Mouse (Mus musculus): ENCODE measurements around the gene Sirt3.
"Not testable (repeated sequence)": the region's sequence is repeated elsewhere in the genome, so short reads cannot be mapped to it uniquely, and the experiment has no call there.

Gene Sirt3

DNA sequence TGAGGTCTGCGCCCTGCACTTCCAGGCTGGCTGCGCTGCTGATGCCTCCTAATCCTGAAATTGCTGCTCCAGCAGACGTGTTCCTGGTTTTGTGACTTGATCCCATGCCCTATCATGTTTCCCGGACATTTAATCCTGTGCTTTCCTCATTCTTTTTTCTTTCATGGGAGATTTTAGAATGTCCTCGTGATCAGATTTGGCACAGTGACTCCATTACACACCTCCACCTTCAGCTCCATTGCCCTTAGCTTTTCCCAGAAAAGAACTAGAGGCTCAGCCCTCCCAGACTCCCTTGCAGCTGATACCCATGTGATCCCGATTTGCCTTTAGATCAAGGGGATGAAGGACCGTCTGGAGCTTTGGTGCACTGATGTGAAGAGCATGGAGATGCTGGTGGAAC is 15.8 kb upstream of the Sirt3 start:
- no peak for DNase-seq (ENCODE audit: extremely low read depth, low read depth)

DNA sequence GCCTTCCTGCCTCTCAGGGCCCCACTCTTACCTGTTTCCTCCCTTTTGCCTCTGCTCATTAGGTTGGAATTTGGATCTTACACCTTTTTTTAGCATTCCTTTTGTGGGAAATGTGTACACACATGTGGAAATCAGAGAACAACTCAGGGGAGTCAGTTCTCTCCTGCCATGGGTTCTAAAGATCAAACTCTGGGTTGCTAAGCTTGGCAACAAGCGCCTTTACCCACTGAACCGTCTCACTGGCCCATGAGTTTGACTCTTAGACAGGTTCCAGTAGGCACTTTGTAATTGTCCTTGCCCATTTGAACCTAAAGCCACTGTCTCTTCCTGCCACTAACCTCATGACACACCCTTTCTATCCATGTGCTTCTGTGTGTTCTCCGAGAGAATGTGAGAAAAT is 12.5 kb upstream of the Sirt3 start:
- no peak for DNase-seq (ENCODE audit: extremely low read depth, low read depth)

DNA sequence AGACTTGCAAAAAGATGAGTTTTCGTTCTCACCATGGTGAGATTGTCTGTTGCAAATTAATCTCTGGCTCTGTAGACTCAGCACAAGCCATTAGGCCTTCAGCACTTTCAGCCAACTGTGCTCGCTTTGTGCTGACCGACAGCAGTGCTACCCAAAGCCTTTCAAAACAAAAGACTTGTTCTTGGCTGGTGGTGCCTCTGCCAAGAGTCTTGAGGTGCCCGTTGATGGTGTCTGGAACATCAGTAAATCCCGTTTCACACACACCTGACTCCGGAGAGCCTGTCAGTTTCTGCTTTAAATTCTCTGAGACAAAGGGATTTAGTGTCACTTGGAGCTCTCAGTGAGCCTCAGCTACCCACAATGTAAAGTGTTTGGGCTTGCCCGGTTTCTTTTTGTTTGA is 11.9 kb upstream of the Sirt3 start:
- no peak for DNase-seq (ENCODE audit: extremely low read depth, low read depth)

DNA sequence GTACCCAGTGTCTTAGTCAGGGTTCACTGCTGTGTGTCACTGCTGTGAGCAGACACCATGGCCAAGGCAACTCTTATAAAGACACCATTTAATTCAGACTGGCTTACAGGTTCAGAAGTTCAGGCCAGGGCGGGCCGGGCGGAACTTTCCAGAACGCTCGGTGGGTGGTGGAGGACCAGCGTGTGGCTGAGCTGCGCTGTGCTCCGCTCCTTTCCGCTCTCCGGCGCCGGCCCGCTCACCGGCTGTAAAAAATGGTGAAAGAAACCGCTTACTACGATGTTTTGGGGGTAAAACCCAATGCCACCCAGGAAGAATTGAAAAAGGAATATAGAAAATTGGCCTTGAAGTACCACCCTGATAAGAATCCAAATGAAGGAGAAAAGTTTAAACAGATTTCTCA is 8.5 kb upstream of the Sirt3 start:
- not testable (repeated sequence) for DNase-seq (ENCODE audit: extremely low read depth, low read depth)

DNA sequence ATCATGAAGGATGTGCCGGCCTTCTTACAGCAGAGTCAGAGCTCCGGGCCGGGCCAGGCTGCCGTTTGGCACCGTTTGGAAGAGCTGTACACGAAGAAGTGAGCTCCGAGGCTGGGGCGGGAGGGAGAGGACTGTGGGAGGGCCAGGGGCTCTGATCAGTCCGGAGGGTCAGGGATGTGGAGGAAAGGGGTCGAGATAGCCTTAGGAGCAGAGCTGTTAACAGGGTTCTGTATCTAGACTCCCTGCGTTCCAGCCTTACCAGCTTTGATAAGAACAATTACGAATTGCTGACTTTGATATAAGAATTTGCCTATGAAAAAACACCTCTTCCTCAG is 327 bp upstream of the Sirt3 start:
- DNase-seq (ENCODE audit: extremely low read depth, low read depth) = no peak

DNA sequence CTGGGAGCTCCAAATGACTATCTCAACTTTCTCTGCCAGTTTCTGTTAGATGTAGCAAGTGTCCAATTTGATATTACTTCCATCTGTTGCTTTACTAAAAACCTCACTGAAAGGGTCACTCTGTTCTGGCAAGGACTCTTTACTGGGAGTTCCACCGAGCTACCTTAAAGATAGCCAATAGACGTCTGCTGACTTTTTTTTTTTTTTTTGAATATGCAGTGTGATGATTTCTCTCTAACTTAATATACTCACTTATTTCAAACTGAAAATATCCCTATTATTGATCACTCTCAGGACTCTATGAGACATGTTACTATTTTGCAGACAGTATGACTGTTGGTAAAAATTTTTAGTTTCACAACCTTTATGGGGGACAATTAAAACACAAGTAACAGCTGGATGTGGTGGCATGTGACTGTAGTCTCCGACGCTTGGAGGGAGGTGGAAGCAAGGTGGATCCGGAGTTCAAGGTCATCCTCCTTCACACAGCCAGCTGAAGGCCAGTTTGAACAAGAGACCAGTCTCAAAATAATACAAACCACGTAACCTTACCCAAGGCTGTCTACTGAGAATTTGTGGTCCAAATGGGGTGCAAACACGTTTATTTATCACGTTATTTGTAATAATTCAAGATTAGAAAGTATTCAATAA is 1.1 kb downstream of the Sirt3 start:
- no peak for DNase-seq (ENCODE audit: extremely low read depth, low read depth)

DNA sequence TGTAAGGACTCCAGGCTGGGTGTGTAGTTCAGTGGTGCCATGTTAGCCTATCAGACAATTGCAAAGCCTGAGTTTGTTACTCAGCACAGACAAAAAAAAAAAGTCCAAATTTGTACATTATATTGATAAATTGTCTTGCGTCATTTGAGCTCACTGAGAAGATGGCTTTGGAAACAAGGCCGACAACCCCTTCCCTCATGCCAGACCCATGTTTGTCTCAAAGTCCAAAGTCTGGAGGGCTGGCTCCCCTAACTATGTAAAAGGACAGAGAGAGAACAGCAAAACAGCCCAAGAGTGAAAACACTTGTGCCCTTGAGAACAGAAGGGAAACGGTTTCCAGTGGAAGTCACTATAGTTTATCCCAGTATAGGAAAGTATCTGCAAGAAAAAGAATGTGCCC is 1.7 kb downstream of the Sirt3 start:
- DNase-seq (ENCODE audit: extremely low read depth, low read depth) = no peak

DNA sequence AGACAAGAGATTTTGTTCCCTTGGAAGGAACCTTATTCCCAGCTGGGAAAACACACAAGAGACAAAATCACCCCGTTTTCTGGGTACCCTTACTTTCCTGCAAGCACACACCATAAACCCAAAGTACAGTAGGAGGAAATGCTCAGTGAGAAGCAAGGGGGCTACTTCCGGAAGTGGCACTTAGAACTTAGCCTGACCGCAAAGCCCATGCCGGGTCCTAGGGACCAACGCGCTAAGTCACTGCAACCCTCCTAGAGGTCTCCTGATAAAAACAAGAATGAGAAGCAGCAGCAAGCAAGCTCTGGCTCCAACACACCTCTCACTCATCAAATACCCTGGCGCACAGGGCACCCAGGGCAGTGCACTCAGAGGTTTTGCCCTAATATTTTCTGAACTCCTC is 2.8 kb downstream of the Sirt3 start:
- no peak for DNase-seq (ENCODE audit: extremely low read depth, low read depth)

DNA sequence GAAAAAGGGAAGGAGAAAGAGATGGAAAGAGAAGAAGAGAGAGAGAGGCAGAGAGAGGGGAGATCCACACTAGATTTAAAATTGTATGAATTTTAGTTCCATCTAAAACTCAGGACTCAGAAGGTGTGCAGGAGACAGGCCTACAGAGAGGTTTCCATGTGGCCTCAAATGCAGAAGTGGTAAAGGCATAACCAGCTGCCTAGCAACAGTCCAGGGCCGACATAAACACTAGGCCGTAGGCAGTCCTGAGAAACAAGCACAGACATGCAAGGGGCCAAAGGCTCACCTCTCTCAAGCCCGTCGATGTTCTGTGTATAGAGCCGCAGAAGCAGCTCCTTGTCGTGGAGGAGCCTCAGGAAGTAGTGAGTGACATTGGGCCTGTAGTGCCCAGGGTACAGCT is 4.7 kb downstream of the Sirt3 start:
- no peak for DNase-seq (ENCODE audit: extremely low read depth, low read depth)

DNA sequence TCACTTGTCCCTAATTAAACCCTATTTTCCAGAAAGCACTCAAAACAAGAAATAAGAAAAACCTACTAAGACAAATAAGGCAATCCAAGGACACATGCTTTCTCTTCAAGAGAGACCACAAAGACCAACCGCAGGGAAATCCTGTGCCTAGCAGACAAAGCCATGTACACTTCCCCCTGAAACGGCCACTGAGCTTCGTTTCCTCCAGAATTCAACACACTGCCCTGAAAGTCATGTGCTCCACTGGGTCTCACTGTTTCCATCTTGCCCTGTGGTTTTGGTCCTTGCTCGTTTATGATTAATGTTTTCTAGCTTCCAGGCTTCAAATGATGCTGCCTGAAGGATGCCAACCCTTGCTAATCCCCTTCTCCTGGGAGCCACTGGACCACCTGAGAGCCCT is 7.9 kb downstream of the Sirt3 start:
- no peak for DNase-seq (ENCODE audit: extremely low read depth, low read depth)

DNA sequence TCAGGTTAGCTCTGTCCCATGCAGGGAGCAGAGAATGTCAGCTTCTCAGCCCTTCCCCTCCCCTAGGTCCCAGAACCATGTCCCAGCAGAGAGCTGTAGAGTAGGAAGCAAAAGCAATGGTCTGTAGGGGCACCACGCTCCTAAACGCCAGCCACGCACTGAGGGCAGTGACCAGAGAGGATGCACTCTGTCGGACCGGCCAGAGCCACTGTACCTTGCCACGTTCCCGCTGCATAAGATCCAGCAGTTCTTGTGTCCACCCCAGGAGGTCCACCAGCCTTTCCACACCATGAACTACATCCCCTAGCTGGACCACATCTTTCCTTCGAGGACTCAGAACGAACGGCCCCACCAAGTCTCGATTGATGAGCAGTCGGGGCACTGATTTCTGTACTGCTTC is 17.3 kb downstream of the Sirt3 start:
- DNase-seq (ENCODE audit: extremely low read depth, low read depth) = no peak

DNA sequence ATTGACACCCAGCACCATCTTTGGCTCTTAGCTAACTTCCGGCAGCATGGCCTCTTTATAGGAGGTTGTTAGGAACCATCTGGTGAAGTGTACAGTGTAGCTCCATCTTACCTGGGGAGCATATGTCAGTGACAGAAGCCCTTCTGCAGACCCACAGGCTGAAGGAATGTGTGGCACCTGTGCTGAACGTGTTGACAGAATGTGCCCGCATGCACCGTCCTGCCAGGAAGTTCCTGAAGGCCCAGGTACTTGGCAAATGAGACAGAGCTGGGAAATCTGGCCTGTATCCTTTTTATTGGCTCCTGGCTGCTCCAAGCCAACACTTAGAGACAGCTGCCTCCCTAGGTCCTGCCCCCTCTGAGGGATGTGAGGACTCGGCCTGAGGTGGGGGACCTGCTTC is 21.4 kb downstream of the Sirt3 start:
- DNase-seq (ENCODE audit: extremely low read depth, low read depth) = no peak

DNA sequence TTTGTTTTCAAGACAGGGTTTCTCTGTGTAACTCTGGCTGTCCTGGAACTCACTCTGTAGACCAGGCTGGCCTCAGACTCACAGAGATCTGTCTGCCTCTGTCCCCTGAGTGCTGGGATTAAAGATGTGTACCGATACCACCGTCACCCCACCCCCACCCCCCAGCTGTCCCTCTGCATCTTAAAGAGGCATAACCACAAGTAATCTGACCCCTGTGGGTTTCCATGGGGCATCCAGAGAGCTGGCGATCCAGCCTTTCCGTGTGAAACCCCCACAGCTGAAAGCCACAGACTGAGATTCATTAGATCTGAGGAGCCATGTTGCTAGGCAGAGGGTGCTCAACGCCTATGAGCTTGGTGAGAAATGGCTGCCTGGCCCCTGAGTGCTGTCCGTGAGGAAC is 22.1 kb downstream of the Sirt3 start:
- DNase-seq (ENCODE audit: extremely low read depth, low read depth) = no peak

DNA sequence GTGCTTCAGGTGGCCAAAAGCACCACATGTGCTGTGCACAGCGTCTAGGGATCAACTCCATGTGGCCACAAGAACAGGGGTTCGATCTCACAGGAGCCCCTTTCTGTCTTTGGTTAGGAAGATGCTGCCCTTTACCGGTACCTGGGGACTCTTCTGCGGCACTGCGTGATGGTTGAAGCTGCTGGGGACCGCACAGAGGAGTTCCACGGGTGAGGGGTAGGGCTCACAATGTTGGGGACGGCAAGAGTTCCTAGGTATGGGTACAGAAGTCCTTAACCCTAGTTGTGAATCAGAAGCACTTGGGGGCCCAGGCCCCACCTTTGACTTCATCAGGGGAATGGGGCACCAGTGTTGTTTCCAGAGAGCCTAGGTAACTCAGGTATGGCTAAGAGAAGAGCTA is 23.4 kb downstream of the Sirt3 start:
- no peak for DNase-seq (ENCODE audit: extremely low read depth, low read depth)

DNA sequence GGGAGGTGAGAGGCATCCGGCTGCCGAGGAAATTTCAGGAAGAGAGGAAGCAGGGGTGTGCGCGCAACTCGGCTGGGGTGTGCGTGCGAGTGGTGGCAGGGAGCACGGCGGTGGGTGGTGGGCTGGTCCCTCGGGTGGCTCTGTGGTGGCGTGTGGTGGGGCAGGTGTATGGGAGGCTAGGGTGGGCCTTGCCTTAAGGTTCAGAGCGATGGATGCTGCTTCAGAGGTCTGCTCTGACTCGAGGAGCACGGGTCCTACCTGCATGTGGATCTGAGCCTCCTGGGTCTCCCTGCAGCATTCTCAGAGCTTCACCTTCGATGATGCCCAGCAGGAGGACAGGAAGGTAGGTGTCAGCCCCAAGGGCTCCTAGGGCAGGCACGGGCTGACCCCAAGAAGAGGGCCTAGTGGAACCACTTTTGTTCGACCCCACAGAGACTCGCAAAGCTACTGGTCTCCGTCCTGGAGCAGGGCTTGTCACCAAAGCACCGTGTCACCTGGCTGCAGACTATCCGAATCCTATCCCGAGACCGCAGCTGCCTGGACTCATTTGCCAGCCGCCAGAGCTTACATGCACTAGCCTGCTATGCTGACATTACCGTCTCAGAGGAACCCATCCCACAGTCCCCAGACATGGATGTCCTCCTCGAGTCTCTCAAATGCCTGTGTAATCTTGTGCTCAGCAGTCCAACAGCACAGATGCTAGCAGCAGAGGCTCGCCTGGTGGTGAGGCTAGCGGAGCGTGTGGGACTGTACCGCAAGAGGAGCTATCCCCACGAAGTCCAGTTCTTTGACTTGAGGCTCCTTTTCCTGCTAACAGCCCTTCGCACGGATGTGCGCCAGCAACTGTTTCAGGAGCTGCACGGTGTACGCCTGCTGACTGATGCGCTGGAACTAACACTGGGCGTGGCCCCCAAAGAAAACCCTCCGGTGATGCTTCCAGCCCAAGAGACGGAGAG is 24.3 kb downstream of the Sirt3 start, which contains the start of gene Bet1l:
Bet1l (minus strand) TSS at position 28 of the 956 bp plus-strand sequence.
- no peak for DNase-seq (ENCODE audit: extremely low read depth, low read depth)

DNA sequence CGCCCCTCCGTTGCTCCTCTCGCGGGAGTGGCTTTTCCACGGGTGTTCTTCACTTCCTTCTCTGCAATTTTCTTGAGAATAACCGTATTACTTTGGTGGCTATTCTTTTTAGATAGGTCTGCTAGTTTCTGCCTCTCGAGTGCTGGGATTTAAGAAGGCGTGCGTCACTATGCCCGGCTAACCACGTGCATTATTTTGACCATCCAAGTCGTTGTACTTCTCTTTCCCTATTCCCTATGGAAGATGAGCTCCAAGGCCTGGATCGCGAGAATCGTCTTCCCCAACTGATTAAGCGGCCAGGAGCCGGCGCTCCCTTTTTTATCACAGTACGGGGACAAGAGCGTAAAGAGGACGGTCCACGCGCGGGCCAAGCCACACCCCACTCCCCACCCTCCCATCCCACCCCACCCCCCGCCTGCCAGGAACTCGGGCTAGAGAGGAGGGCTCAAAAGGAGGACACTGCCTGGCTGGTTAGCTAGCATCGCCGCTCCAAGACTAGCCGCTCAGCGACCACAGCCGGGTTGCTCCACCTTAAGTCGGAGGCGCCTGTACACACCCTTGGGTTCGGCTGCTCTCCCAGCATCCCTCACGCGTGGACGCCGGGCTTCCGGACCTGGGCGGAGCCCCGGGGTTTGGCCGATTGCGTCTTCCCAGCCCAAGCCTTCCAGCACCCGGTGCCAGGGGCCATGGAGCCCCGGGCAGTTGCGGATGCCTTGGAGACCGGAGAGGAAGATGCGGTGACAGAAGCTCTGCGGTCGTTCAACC is 25.1 kb downstream of the Sirt3 start, which contains the start of gene Ric8a:
Ric8a (plus strand) TSS at position 173 of the 765 bp plus-strand sequence.
- DNase-seq (ENCODE audit: extremely low read depth, low read depth) = peak; percentile 64

DNA sequence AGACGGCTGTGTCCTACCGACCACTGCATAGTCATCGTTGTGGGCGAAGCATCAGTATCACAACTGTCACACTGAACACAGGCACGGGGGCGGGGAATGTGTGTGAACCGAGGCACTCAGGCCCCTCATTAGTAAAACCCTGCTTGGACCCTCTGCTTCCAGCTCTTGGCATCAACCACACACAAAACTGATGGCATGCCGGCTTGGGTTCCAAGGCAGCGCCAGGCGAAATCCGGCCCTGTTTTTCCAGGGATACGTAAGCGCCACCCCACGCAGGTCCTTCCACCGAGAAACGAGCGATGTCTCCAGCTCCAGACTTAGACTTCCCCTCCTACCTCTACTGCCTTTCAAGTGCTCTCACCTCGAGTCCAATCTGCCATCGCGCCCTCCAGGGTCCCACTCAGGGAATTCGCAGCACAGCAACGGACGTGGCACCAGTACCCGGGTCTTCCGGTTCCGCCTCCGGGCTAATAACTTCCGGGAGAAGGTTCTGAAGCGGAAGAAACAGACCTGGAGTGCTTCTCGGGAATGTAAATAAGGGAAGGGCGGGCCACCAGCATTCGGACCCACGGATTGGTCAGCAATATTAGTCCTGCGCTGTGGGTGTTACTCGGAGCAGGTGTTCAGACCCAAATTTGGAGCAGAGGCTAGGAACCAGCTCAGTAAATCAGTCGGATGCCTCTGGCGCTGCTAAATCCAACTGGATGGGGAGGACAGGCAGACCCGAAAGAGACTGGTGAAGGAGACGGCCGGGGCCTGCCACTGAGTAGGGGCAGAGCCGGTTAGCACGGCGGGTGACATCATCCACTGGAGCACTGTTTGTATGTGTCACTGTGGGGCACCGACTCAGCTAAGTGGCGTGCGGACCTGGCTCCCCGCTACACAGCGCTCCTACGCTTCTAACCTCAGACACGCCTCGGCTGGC is 26.0 kb downstream of the Sirt3 start, which contains the start of gene Gm45785:
Gm45785 (minus strand) TSS at position 472 of the 925 bp plus-strand sequence.
- peak; percentile 93 for DNase-seq (ENCODE audit: extremely low read depth, low read depth)

DNA sequence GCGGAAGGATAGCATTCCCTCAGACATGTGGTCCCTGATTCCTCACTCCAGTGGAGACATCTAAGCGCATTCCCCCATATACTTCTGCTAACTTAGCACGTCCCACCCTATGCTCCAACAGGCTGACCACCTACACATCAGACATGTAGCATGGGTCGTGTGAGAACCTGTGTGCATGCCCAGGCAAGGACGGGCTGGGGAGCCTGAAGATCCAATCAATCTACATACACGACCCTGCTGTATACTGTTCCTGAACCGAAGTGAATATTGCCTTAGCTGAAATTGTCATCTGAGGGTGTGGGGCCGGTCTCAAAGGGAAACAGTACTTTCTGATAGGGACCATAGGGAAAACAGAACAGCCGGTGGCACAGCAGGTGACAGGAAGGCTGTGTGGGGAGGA is 26.9 kb downstream of the Sirt3 start:
- DNase-seq (ENCODE audit: extremely low read depth, low read depth) = no peak

DNA sequence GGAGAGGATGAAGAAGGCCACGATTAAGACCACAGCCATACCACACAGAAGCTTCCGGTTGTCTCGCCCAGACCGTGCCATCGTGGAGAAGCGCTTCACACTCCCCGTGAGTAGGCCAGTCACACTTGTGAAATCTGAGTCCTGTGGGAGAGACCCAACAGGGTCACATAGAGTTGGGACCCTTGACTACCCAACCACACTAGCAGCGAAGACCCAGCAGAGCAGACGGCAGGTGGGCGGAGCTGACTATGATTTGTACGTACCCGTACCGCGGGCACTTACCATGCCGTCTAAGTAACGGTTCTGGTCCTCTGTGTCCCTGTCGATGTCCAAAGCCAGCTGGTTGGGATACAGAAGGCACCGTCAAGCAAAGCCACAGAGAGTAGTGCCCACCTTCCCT is 27.6 kb downstream of the Sirt3 start:
- DNase-seq (ENCODE audit: extremely low read depth, low read depth) = no peak

DNA sequence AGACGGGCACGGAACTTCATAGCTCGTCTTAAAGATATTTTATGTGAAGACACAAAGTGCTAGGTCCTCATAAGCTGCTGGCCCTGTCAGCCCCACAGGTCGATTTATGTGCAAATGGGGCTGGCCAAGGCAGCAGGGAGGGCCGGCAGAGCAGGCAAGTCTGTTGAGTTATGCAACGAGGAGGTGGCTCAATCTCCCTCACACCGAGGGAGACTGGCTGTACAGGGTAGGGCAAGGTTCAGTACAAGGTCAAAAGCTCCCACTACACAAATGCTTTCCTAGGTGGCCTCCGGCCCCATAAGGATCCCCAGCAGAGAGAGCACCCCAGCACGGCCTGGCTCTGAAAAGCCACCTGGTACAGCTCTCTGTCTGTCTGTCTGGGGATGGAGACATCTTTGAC is 28.7 kb downstream of the Sirt3 start:
- DNase-seq (ENCODE audit: extremely low read depth, low read depth) = no peak

DNA sequence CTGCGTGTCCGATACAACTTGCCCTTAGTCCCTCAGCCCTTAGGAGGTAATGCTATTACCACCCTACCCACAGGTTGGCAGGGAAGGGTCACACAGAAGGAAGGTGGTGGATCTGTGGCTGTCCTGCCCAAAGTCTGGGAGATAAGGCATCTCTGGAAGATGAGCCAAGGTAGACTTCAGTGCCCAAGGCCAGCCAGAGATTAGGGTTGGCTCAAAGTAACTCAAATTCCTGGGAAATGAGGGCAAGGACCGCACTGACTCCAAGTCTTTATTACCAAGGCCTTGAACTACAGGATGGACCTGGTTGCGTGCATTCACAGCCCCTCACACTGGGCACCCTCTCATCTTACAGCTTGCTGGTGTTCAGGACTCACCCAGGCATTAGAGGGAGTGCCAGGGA is 30.2 kb downstream of the Sirt3 start:
- no peak for DNase-seq (ENCODE audit: extremely low read depth, low read depth)

Data from MEL-GATA-1-ER (cell line).